In genomic region chr6:103533048-103533447, GRCm38 (mm10) we compare ENCODE assay signal across 21 mouse cellular contexts. TPM values are rescaled to one million over a fixed set of nuclear protein-coding genes. Genes with fewer than 3 reads are reported as not detected.
DNase-seq lines count a peak whose midpoint lies in the region; ATAC-seq and TF ChIP-seq lines count a peak whose summit lies in the region.
"Had no signal": no experiment of that assay in that cellular context is flagged by ENCODE, and none has a peak within 500 bp of the region (broad histone marks: within the 10 kb centered on the region; RNA-seq: fewer than 3 reads in every experiment).

No protein-coding gene starts in this region.

- H3K36me3 ChIP-seq in midbrain, embryonic 11.5 days (ENCODE audit: control insufficient read depth, insufficient read depth, low read length) = no peaks in the 10 kb centered on the region
- no peaks in the 10 kb centered on the region for H3K36me3 ChIP-seq in midbrain, postnatal 0 days (ENCODE audit: insufficient read depth, low read length)
- H3K36me3 ChIP-seq: embryonic facial prominence, embryonic 10.5 days; embryonic facial prominence, embryonic 12.5 days; forebrain, embryonic 15.5 days had no signal

- H3K4me3 ChIP-seq in midbrain, embryonic 11.5 days (ENCODE audit: low read depth, low read length) = no peak overlapping the region
- no peak overlapping the region for H3K4me3 ChIP-seq in midbrain, postnatal 0 days (ENCODE audit: low read depth, low read length)
- H3K4me3 ChIP-seq: embryonic facial prominence, embryonic 10.5 days; embryonic facial prominence, embryonic 12.5 days; forebrain, embryonic 13.5 days; forebrain, embryonic 15.5 days had no signal

- DNase-seq in frontal cortex, adult 2 months (ENCODE audit: extremely low spot score in 1 of 2, low spot score in 1 of 2) = no peak
- peak; percentile 54 for DNase-seq in midbrain, embryonic 11.5 days (ENCODE audit: low spot score, missing footprints)
- no peak for DNase-seq in midbrain, postnatal 0 days (ENCODE audit: low spot score)
- peak; percentile 51 for DNase-seq in brain, adult 2 months (ENCODE audit: low read depth, low spot score)
- DNase-seq in spleen, postnatal 10 days (ENCODE audit: low spot score in 2 of 2) = no peak
- DNase-seq: adrenal gland, adult 2 months; adrenal gland, postnatal 10 days; adrenal gland, postnatal 25 days; cerebellum, adult 11 months; cerebellum, adult 18-20 months; cerebellum, adult 8-10 months; cerebellum, adult 9-11 months; cerebellum, postnatal 25 days; forebrain, postnatal 0 days had no signal

- no peak overlapping the region for H3K27ac ChIP-seq in midbrain, embryonic 11.5 days (ENCODE audit: low read depth, low read length)
- H3K27ac ChIP-seq in midbrain, postnatal 0 days (ENCODE audit: low read depth, low read length) = no peak overlapping the region
- H3K27ac ChIP-seq: embryonic facial prominence, embryonic 10.5 days; embryonic facial prominence, embryonic 12.5 days; forebrain, embryonic 13.5 days; forebrain, embryonic 15.5 days had no signal

- no peaks in the 10 kb centered on the region for H3K9me3 ChIP-seq in midbrain, embryonic 11.5 days (ENCODE audit: control insufficient read depth, low read length)
- no peaks in the 10 kb centered on the region for H3K9me3 ChIP-seq in midbrain, postnatal 0 days (ENCODE audit: low read length)
- H3K9me3 ChIP-seq: embryonic facial prominence, embryonic 10.5 days; embryonic facial prominence, embryonic 12.5 days; forebrain, embryonic 13.5 days; forebrain, embryonic 15.5 days had no signal

- H3K9ac ChIP-seq in midbrain, embryonic 11.5 days (ENCODE audit: low read length) = no peak overlapping the region
- no peak overlapping the region for H3K9ac ChIP-seq in midbrain, postnatal 0 days (replicated peaks; ENCODE audit: low read length, poor library complexity, severe bottlenecking)
- H3K9ac ChIP-seq: embryonic facial prominence, embryonic 12.5 days; forebrain, embryonic 13.5 days; forebrain, embryonic 15.5 days; forebrain, postnatal 0 days had no signal

- H3K4me2 ChIP-seq in midbrain, embryonic 11.5 days = no peak overlapping the region
- H3K4me2 ChIP-seq in midbrain, postnatal 0 days (ENCODE audit: low read depth, low read length, poor library complexity, severe bottlenecking) = no peak overlapping the region
- H3K4me2 ChIP-seq: embryonic facial prominence, embryonic 12.5 days; forebrain, embryonic 13.5 days; forebrain, embryonic 15.5 days had no signal

- H3K27me3 ChIP-seq in midbrain, embryonic 11.5 days (ENCODE audit: control insufficient read depth, insufficient read depth, low read length) = no peaks in the 10 kb centered on the region
- H3K27me3 ChIP-seq in midbrain, postnatal 0 days (ENCODE audit: insufficient read depth, low read length) = no peaks in the 10 kb centered on the region
- H3K27me3 ChIP-seq: embryonic facial prominence, embryonic 12.5 days; forebrain, embryonic 13.5 days; forebrain, embryonic 15.5 days had no signal

- H3K4me1 ChIP-seq in midbrain, embryonic 11.5 days (ENCODE audit: control insufficient read depth, insufficient read depth, low read length) = no peaks in the 10 kb centered on the region
- no peaks in the 10 kb centered on the region; the same call in 1 of the 2 replicates for H3K4me1 ChIP-seq in midbrain, postnatal 0 days (ENCODE audit: insufficient read depth, low read length)
- H3K4me1 ChIP-seq: embryonic facial prominence, embryonic 10.5 days; embryonic facial prominence, embryonic 12.5 days; forebrain, embryonic 13.5 days; forebrain, embryonic 15.5 days had no signal

- no peak for TF ChIP-seq CTCF in midbrain, postnatal 0 days (IDR thresholded peaks at IDR 0.05)

- peak; percentile 84 for ATAC-seq in frontal cortex, adult (ENCODE audit: low TSS enrichment)
- no peak for ATAC-seq in midbrain, embryonic 11.5 days (ENCODE audit: low FRiP score)
- ATAC-seq in midbrain, postnatal 0 days (ENCODE audit: low FRiP score) = no peak
- ATAC-seq: forebrain, embryonic 13.5 days; forebrain, embryonic 15.5 days; forebrain, postnatal 0 days had no signal

RNA-seq across cellular contexts. Expression of gene Chl1, which starts 22.7 kb away (rescaled TPM):
- polyA plus RNA-seq in frontal cortex, adult 2 months (2012; rRNA removed) = 21.7 and 32.1 TPM in 2 replicates
- 7.1 and 8.3 TPM in 2 replicates for polyA plus RNA-seq in midbrain, embryonic 11.5 days (2014; fragmentation: Nextera tagmentation; extraction: Ambion mirVana)
- 300 and 376 TPM in 2 replicates for total RNA-seq in midbrain, postnatal 0 days (2014; rRNA removed)
- 216 and 224 TPM in 2 replicates for polyA plus RNA-seq in midbrain, postnatal 0 days (2015; fragmentation: Nextera tagmentation; extraction: Ambion mirVana)
- total RNA-seq: MEL had no signal
- polyA plus RNA-seq: C2C12 had no signal

Comparison
In these comparisons a context has a peak if more than half of its experiments do, and no peak if none do; other contexts are left out.
1. DNase-seq: peak in midbrain, embryonic 11.5 days (single experiment) and brain, adult 2 months (single experiment); none in frontal cortex, adult 2 months (0 of 2), midbrain, postnatal 0 days (single experiment) and spleen, postnatal 10 days (0 of 2).